Mouse (Mus musculus) embryo, embryonic 9.5 days (tissue): ENCODE measurements around the gene BC004004.
"Not testable (repeated sequence)": the region's sequence is repeated elsewhere in the genome, so short reads cannot be mapped to it uniquely, and the experiment has no call there.

Experiments used
- DNase-seq: peaks from one replicate; pipeline ENCODE4 v3.0.0-alpha.2; 2017; ENCODE audit errors: extremely low spot score

BC004004 gene

DNA sequence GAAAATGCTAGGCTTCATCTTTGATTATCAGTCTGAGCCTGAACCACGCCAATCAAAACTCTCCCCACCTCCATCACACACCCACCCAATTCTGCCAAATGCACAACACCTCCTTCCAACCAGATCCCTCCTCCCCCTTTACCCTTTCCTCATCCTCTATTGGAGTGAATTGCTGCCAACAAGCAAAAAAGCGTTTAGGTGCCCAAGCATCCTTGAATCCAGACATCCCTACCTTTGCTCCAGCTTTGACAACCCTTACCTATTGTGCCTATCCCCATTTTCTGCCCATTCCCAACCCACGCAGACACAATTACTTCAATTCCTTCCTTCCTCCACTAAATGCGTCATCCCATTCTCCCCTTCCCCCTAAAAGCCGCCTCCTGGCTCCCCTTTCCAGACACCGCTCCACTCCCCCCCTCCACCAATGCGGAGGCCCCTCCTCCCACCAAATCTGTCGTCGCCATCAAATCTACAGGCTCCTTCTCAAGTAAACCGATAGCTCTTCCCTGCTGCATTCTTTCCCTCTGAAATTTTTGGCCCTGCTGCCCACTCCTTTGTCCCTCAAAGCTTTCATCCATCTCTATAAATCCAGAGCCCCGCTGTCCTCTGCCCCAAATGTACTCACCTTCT is 78.0 kb downstream of the BC004004 start:
- peak; percentile 62 for DNase-seq

- no peak for DNase-seq
Measured at GRCm38 (mm10) chr17:29347126-29347644, 78.6 kb downstream of the BC004004 start.

DNA sequence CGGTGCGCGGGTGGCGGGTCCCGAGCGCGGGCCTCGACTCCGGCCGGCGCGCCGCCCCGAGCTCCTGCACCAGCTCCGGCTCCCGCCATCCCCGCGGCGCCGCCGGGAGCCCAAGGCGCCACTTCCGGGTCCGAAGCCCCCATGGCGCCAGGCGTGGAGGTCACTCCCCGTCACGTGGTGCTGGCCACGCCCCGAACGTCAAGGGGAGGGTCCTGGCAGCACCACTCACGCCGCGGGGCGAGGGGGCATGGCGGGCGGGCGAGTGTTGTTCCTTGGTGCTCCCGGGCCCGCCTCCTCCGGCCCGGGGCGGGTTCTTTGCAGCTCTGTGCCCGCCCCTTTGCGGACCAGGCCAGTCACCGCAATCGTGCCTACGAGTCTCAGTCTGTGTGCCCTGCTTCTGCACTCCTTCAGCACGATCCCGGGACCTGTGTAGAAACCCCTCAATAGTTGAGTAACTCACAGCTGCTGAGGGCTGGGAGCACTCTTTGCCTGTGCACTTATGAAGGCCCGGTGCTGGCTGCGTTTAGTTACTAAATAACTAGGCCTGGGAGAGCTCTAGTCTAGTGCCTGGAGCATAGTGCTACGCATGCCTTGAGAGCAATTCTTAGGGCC is 79.2 kb downstream of the BC004004 start, which contains the start of gene Mtch1:
TSS of gene Mtch1 (minus strand) at position 290 of the 612 bp plus-strand sequence.
- DNase-seq, result peak; percentile 100

- no peak for DNase-seq
Measured at GRCm38 (mm10) chr17:29348996-29349395, 80.4 kb downstream of the BC004004 start.

GRCm38 (mm10) chr17:29351056-29351455 is 82.5 kb downstream of the BC004004 start:
- DNase-seq, result not testable (repeated sequence)

GRCm38 (mm10) chr17:29355461-29355840 is 86.9 kb downstream of the BC004004 start:
- DNase-seq, result peak; percentile 71

DNA sequence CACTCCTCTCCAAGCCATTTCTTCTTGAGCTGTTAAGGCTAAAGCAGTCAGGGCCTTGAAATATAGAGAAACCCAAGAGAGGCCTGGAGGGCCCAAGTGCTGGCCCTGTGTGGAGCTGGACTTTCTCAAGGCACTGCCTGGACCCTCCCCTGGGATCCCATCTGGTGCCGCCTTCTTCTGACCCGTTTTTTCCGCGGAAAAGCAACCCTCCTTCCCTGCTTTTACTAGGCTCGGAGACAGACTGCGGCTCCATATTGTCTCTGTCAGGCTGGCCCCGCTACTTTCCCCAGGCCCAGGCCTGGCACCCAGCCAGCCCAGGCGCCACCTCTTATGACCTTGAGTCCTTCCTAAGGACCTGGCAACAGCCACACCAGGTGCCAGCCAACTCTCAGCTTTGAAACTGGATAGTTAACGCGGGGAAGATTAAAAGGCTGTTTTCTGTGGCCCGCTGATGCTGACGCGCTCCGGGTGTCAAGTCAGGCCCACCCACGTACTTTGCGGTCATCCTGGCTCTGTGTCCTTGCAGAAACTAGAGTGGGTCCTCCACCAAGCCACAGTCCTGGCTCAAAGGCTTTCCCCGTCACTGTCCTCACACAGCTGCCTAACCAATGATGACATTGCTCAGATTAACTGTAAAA is 87.4 kb downstream of the BC004004 start:
- peak; percentile 53 for DNase-seq

DNA sequence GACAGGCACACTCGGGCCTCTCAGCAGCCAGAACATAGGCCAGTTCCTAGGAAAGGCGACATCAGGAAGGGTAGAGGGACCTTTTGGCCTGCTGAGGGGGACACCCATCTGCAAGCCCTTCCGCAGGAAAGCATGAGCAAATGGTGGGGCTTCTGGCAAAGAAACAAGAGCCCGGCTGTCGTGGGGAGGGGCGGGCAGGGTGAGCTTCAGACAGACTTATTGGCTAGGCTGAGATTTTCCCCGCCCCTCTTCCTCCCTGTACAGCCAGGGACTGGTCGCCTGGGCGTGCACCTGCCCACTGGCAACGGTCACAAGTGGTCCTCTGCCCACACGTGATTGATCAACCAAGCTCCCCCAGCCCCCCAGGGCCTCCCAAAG is 87.9 kb downstream of the BC004004 start:
- peak; percentile 83 for DNase-seq

DNA sequence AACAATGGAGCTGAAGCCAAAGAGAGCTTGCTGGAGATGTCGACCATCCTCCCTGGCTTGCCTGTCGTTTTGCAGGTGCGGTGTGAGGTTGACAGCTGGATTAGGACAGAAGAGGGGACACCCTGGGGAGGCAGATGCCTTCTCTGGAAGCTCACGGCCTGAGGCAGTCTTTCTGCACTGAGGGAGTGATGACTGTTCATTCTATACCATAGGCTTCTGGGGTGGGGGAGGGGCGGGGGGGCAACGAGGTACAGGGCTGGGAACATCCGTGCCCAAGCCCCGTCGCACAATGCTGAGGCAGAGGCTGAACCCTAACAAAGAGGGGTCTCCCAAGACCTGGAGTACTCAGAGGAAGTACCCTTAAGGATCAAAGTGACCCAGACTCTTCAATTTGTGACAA is 88.3 kb downstream of the BC004004 start:
- no peak for DNase-seq

- no peak for DNase-seq
Measured at GRCm38 (mm10) chr17:29358928-29359327, 90.3 kb downstream of the BC004004 start.

- no peak for DNase-seq
Measured at GRCm38 (mm10) chr17:29360761-29361221, 92.2 kb downstream of the BC004004 start, which contains the start of gene Fgd2. Gene Fgd2, plus strand, starts transcription at chr17:29360914.

GRCm38 (mm10) chr17:29361982-29362691 is 93.5 kb downstream of the BC004004 start:
- peak; percentile 40 for DNase-seq

DNA sequence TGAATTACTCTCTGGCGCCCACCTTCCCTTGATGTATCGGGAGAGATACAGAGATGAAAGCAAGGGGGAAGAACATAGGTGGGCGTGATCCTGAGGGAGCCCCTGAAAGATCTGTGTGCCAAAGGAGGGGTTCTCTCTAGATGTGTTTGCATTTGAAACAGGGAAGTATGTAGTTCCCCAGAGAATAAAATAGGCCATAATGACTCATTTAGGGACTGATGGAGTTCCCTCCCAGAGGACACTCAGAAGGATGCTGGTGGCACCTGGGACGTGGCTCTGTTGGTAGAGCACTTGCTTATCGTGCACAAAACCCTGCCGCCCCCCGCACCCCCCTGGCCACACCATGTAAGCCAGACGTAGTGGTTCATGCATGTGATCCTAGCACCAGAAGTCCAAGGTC is 94.5 kb downstream of the BC004004 start:
- no peak for DNase-seq
